Mouse (Mus musculus) frontal cortex, adult 2 months (tissue): Measurements from ENCODE around the gene Gmpr2. TPM values are rescaled to one million over a fixed set of nuclear protein-coding genes. Genes with fewer than 3 reads are reported as not detected.

Experiments
- DNase-seq, 2 experiments: peaks; one replicate each; pipeline ENCODE4 v3.0.0; 2022; ENCODE audit warnings: low spot score in 1 of 2; ENCODE audit errors: extremely low spot score in 1 of 2
- polyA plus RNA-seq: library from polyadenylated mRNA; depleted of rRNA; stranded (reverse); fragments of >200 nt; gene quantifications from 2 replicates; pipeline ENCODE4 v1.2.3, GENCODE M21; 2012

Gmpr2 gene
- polyA plus RNA-seq, 1 experiment: 33.0 TPM

- DNase-seq: no peak
Measured at GRCm38 (mm10) chr14:55677615-55678014, 5.9 kb downstream of the Gmpr2 start.

DNA sequence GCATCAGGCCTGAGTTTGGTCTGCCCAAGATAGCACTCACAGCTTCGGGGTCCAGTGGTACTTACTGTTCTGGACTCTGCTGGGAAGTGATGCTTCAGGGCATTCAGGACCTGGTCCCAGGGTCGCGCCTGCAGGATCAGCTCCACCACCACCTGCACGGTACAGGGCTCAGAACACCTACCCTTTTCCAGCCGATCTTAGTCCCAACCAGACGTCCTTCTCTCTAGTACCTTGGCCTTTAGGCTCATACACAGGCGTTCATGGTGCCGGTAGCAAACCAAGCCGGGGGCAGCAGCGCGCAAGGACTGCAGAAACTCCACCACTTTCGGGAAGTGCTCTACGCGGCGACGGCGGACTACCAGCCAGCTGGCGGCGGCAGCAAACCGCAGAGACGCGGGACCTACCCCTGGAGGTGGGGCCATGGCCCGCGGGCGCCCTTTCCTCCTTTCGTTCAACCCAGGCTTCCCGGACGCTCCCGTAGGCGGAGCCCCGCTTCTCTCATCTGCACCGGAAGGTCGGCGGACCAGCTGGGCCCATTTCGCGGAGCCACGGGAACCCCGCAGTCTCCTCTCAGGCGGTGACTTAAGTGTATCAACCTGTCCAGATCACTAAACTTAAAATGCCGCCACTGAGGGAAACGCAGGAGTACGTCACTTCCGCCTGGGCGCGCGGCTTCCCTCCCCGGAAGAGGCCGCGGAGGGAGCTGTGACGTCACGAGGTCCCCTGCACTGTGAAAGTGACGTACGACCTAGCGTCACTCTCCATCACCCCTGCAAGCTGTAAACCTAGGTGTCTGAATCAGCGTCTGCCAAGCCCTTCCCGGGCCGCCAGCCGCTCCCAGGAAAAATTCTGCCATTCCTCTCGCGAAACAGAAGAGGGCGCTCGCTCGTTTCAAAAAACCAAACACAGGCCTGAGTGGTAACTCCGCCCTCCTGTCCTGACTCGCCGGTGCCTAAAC lies 9.7 kb downstream of the Gmpr2 start, which contains the start of gene Tinf2:
TSS of gene Tinf2 (minus strand) at position 661 of the 958 bp plus-strand sequence.
- peak; percentile 94 to 98 for DNase-seq

DNA sequence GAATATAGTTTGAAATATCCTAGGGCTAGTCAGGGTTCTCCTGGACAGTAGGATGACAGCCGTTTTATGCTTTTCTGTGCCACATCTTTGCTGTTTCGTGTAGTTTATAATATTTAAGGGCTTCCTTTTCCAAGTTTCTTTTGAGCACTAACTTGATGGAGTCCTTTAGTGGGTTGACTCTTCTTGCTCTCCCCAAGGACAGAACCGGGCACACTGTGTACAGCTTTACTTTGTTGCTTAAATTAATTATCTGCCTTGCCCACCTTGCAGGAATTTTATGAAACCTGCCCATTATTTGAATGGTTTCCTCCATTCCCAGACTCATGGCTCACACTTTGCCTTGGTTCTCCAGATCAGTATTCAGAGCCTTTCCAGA lies 10.4 kb downstream of the Gmpr2 start:
- DNase-seq: no peak

- DNase-seq: no peak
Measured at GRCm38 (mm10) chr14:55689433-55689832, 17.7 kb downstream of the Gmpr2 start.

DNA sequence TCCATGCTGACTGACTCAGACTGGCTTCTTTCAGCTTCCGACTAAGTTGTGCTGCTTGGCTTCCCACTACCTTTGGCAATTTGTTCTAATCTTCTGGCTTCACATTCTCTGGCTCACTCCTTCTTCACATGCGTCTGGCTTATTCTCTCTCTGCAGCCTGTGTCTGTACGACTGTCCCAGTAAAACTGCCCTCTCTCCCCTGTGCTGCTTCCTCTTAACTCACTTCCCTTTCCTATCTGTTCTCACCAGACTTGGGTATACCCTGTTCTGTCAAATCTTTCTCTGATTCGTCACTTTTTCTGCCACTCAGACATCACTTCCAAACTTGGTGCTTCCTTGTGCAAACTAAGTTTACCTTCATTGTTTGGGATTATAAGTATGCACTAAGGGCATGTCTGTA lies 25.5 kb downstream of the Gmpr2 start:
- DNase-seq: no peak

DNA sequence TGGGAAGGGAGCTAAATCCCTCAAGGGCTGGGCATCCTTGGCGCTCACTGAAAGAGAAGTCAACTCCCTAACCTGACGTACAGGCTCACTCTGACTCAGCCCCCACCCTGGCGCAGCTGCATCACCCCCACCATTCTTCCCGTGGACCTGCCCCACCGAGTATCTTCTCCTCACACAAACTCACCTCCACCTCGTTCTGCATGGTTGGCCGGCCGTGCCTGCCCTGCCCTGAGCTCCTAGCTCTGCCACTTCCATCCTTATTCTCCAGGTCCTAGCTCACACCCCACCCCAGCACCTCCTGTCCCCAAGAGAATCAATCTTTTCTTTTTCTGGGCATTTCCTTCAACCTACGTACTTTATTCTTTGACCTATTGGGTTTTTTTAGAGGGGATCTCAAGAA lies 29.4 kb downstream of the Gmpr2 start:
- no peak for DNase-seq

- DNase-seq: no peak
Measured at GRCm38 (mm10) chr14:55702761-55703160, 31.0 kb downstream of the Gmpr2 start.

GRCm38 (mm10) chr14:55706051-55706600 lies 34.4 kb downstream of the Gmpr2 start:
- no peak for DNase-seq

- DNase-seq: no peak
Measured at GRCm38 (mm10) chr14:55707397-55707796, 35.7 kb downstream of the Gmpr2 start.

GRCm38 (mm10) chr14:55709509-55709908 lies 37.8 kb downstream of the Gmpr2 start:
- no peak for DNase-seq

DNA sequence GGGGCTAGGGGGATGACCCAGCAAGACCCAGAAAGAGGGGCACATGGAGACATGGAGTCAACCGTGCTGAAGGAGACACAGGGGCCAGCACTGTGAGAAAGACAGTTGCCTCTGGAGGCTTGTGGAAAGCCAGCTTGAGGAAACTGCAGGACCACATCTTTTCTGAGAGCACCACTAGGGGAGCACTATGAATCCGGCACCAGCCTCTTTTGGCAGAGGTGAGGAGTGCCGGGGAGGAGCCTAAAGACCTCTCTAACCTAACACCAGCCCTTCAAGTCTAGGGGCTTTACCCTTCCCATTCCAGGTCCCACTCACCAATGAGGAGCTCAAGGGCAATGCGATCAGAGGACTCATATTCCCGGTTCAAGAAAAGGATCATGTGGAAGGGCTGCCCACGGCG lies 40.0 kb downstream of the Gmpr2 start:
- no peak for DNase-seq

DNA sequence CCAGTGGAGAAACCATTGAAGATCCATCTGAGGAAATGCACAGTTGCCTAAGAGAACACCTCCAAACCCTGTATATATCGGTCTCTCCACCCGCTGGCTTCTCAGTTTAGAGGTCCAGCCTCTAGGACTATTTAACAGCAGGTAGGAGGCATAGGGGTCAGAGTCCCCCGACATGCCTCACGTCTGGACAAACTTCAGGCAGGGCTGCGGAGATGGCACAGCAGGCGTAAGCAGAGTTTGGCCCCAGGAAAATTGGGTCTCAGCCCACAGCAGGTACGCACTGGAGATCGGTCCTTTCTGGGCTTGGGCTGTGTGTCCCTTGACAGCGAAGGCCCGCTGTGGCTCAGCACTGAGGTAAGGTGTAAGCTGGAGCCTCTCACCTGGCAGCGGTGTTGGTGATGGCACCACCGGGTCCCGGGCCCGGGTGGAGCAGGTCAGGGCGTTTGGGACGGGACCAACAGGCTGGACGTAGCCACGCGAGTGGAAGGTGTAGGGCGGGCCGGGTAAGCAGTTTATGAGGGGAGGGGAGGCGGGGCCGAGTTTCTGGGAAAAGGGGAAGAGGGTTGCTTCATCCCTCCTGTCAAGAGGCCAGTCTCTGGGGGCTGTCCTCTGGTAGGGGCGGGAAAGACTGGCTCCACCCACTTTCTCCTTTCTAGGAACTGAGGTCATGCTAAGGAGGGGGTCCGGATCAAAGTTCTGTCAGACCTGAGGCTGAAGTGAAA lies 41.4 kb downstream of the Gmpr2 start:
- DNase-seq: no peak

GRCm38 (mm10) chr14:55713729-55714122 lies 42.0 kb downstream of the Gmpr2 start, which contains the start of gene Tgm1:
Tgm1 (minus strand) TSS chr14:55713926.
- DNase-seq: no peak

- no peak for DNase-seq
Measured at GRCm38 (mm10) chr14:55714893-55715292, 43.2 kb downstream of the Gmpr2 start.

DNA sequence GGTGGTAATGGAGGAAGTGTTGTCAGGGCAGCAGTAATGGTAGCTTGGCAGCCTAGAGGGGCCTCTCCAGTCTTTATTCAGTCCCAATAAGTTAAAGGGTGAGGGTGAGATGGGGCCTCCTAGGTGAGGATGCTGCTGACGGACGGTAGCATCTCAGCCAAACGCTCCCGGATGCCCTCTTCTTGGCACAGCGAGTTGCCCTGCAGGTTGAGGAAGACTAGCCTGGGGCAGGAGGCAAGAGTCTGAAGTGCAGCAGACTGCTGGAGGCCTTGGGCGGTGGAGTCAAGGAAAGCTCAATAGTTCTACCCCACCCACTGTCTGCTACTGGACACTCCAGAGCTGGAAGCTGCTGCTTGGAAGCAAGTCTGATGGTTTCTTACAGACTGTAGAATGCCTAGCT lies 44.5 kb downstream of the Gmpr2 start:
- no peak for DNase-seq

GRCm38 (mm10) chr14:55716884-55717283 lies 45.1 kb downstream of the Gmpr2 start:
- DNase-seq: no peak

GRCm38 (mm10) chr14:55719737-55720136 lies 48.0 kb downstream of the Gmpr2 start:
- DNase-seq: no peak

DNA sequence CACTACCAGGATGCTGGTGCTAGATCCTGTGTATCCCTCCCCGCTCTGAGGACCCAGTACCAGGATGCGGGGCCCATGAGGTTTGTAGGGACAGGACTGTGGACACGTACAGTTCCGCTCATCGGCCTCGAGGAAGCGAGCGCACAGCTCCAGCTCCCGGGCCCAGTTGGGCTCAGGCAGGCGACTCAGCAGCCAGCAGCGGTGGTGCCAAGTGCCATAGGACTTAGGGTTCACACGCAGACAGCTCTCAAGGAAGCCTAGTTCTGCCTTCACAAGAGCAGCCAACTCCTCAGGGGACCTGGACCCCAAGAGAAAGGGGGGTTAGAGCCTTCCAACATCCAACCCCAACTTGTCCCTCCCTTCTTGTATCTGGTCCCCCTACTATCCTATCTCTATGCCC lies 48.9 kb downstream of the Gmpr2 start:
- no peak for DNase-seq

DNA sequence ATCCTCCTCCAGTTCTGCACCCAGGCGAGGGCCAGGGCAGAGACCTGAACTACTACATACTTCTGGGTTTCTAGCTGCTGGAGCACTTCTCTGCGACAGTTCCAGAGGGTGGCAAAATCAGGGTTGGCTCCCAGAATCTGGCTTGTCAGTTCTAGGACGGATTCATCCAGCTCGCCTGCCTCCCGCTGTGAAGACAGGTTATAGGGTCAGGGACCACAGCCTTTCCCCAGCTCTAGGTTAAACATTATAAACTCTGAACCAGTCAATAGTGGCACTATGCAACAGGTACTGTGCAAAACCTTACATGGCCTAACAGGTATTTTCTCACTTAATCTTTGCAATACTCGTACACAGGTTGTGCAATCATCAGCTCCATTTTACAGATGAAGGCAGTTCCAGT lies 49.3 kb downstream of the Gmpr2 start:
- DNase-seq: no peak

DNA sequence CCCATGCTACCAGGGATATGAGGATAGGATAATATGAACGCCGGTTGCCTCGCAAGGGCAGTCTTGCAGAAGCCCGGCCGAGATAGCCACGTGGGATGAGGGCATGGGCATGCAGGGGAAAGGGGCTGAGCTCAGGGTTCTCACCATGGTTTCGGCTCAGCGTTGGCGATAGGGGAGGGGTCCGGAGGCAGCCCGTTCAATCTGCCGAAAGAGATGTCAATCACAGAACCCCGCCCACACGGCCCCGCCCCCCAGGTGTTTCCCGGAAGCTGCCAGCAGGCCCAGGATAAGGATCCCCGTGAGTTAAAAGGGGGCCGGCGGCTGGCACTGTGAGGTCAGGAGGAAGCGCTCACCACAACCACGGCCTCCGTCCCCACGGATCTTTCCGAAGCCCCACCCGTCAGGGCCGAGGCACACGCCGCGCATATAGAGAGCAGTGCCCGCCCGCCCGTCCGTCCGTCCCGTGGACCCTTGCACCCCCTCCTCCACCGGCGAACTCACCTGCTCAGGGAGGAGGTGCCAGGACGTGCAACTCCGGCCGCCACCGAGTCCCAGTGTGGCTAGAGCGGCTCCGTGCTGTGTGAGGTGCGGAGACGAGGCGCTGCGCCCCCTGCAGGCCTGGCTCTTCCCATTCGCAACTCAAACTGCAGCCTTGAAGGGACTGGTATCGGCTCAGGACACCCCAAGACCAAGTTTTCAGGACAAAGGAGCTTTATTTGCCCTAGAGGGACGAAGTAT lies 50.1 kb downstream of the Gmpr2 start, which contains the start of gene Rabggta:
TSS of gene Rabggta (minus strand) at position 564 of the 738 bp plus-strand sequence.
- DNase-seq: peak; percentile 85 to 95
